Mouse (Mus musculus) retina, adult 2 months (tissue): ENCODE data around the gene Ada.
"Not testable (repeated sequence)": the region's sequence is repeated elsewhere in the genome, so short reads cannot be mapped to it uniquely, and the experiment has no call there.

Experiments
- DNase-seq: peaks from one replicate; pipeline ENCODE4 v3.0.0-alpha.2; 2012; ENCODE audit warnings: low read depth, low spot score

Ada gene

GRCm38 (mm10) chr2:163697764-163698480 is 52.1 kb downstream of the Ada start:
- DNase-seq, result no peak

- DNase-seq, result no peak
Measured at GRCm38 (mm10) chr2:163696763-163697162, 53.3 kb downstream of the Ada start.

- DNase-seq, result no peak
Measured at GRCm38 (mm10) chr2:163693716-163694314, 56.2 kb downstream of the Ada start.

GRCm38 (mm10) chr2:163692873-163693612 is 57.0 kb downstream of the Ada start:
- no peak for DNase-seq

- DNase-seq, result no peak
Measured at GRCm38 (mm10) chr2:163691846-163692605, 58.0 kb downstream of the Ada start.

GRCm38 (mm10) chr2:163690409-163691304 is 59.4 kb downstream of the Ada start:
- no peak for DNase-seq

GRCm38 (mm10) chr2:163689771-163690170 is 60.3 kb downstream of the Ada start:
- no peak for DNase-seq

GRCm38 (mm10) chr2:163688377-163688776 is 61.7 kb downstream of the Ada start:
- DNase-seq, result not testable (repeated sequence)

GRCm38 (mm10) chr2:163686886-163687285 is 63.2 kb downstream of the Ada start:
- no peak for DNase-seq

GRCm38 (mm10) chr2:163686233-163686632 is 63.8 kb downstream of the Ada start:
- no peak for DNase-seq

GRCm38 (mm10) chr2:163685761-163686200 is 64.3 kb downstream of the Ada start:
- DNase-seq, result no peak

GRCm38 (mm10) chr2:163685287-163685686 is 64.8 kb downstream of the Ada start:
- DNase-seq, result no peak

GRCm38 (mm10) chr2:163682344-163682743 is 67.7 kb downstream of the Ada start:
- no peak for DNase-seq

- no peak for DNase-seq
Measured at GRCm38 (mm10) chr2:163676745-163677144, 73.3 kb downstream of the Ada start.
